In the genomic region with DNA sequence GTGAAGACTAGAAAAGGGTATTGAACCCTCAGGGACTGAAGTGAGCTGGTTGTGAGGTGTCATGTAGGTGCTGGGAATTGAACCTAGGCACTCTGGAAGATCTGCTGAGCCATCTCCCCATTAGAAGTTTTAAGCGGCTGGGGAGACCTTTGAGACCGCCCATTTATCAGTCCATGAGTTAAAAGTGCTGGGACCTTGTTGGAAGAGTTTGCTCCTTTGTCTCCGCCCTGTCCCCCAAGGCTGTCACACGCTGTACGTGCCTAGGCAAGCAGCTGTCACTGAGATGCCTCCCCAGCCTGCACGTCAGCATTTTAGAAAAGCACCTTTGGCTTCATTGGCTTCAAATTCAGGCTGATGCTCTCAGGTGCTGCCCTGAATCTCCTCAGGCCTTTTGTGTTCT, we compare ENCODE assay signal across 18 mouse cellular contexts.
"Had no signal": no experiment of that assay in that cellular context is flagged by ENCODE, and none has a peak within 500 bp of the region (broad histone marks: within the 10 kb centered on the region; RNA-seq: fewer than 3 reads in every experiment).

No protein-coding gene starts in this region.

- H3K27ac ChIP-seq: midbrain, embryonic 10.5 days; midbrain, embryonic 13.5 days; neural tube, embryonic 13.5 days; neural tube, embryonic 15.5 days had no signal

- H3K4me2 ChIP-seq: lung, embryonic 14.5 days; midbrain, embryonic 13.5 days; neural tube, embryonic 13.5 days; neural tube, embryonic 15.5 days had no signal

- H3K36me3 ChIP-seq: midbrain, embryonic 10.5 days had no signal

- H3K9ac ChIP-seq: lung, embryonic 14.5 days; midbrain, embryonic 13.5 days; neural tube, embryonic 13.5 days; neural tube, embryonic 15.5 days had no signal

- ATAC-seq: midbrain, embryonic 13.5 days; midbrain, embryonic 16.5 days had no signal

- H3K9me3 ChIP-seq: midbrain, embryonic 10.5 days; midbrain, embryonic 13.5 days; neural tube, embryonic 13.5 days; neural tube, embryonic 15.5 days had no signal

- H3K27me3 ChIP-seq: neural tube, embryonic 15.5 days had no signal

- H3K4me3 ChIP-seq: midbrain, embryonic 10.5 days; midbrain, embryonic 13.5 days; myocyte; neural tube, embryonic 13.5 days; neural tube, embryonic 15.5 days had no signal

- DNase-seq: lung, adult 18-20 months; lung, embryonic 14.5 days; lung, postnatal 10 days; lung, postnatal 4 days; retina, postnatal 1 day; right cerebral cortex, adult 18-20 months; right cerebral cortex, postnatal 25 days; right cerebral cortex, postnatal 4 days; spleen, adult 18-20 months; thymus, adult 18-20 months; thymus, postnatal 25 days; thymus, postnatal 4 days had no signal
